ENCODE assay signal across 8 mouse cellular contexts in genomic region chr5:123573362-123573761, GRCm38 (mm10). TPM values are rescaled to one million over a fixed set of nuclear protein-coding genes. Genes with fewer than 3 reads are reported as not detected.
DNase-seq lines count a peak whose midpoint lies in the region; ATAC-seq and TF ChIP-seq lines count a peak whose summit lies in the region.

No protein-coding gene starts in this region.

- TF ChIP-seq POLR2A in myocyte (IDR thresholded peaks at IDR 0.05; ENCODE audit: insufficient read length, low read depth): no peak

- ATAC-seq in kidney, embryonic 14.5 days (ENCODE audit: low FRiP score, low TSS enrichment): peak; percentile 6; the same call in 1 of the 2 replicates
- ATAC-seq in embryonic facial prominence, embryonic 11.5 days (replicated peaks; ENCODE audit: insufficient number of reproducible peaks, low FRiP score, low TSS enrichment, low read depth): 0 out of 2 replicates have a peak, but pooled peaks have one; percentile 18
- 0 out of 2 replicates have a peak, but pooled peaks have one; percentile 29 for ATAC-seq in intestine, embryonic 14.5 days (replicated peaks; ENCODE audit: low FRiP score, low TSS enrichment, low read depth)

- H3K27me3 ChIP-seq in kidney, embryonic 14.5 days (ENCODE audit: control insufficient read depth, insufficient read depth, low read length): no peaks in the 10 kb centered on the region
- no peaks in the 10 kb centered on the region for H3K27me3 ChIP-seq in embryonic facial prominence, embryonic 11.5 days (ENCODE audit: control insufficient read depth, insufficient read depth, low read length)
- no peaks in the 10 kb centered on the region for H3K27me3 ChIP-seq in intestine, embryonic 14.5 days (replicated peaks; ENCODE audit: control insufficient read depth, insufficient read depth, low read length)
- no peaks in the 10 kb centered on the region for H3K27me3 ChIP-seq in myocyte (ENCODE audit: control insufficient read depth, insufficient read depth, insufficient read length)

- H3K4me1 ChIP-seq in kidney, embryonic 14.5 days (ENCODE audit: control insufficient read depth, insufficient read depth, low read length): peaks cover 7% of the 10 kb centered on the region
- H3K4me1 ChIP-seq in embryonic facial prominence, embryonic 11.5 days (ENCODE audit: control insufficient read depth, insufficient read depth, low read length): no peaks in the 10 kb centered on the region
- peaks cover 6% of the 10 kb centered on the region; the same call in 1 of the 2 replicates for H3K4me1 ChIP-seq in intestine, embryonic 14.5 days (replicated peaks; ENCODE audit: control insufficient read depth, insufficient read depth, low read length)

- WGBS in kidney, embryonic 14.5 days: 62% methylated on average over 8 of the region's 8 CpGs
- 65% methylated on average over 8 of the region's 8 CpGs for WGBS in embryonic facial prominence, embryonic 11.5 days
- WGBS in intestine, embryonic 14.5 days: 62% methylated on average over 8 of the region's 8 CpGs

- H3K9me3 ChIP-seq in kidney, embryonic 14.5 days (ENCODE audit: control insufficient read depth, low read length): no peaks in the 10 kb centered on the region
- H3K9me3 ChIP-seq in embryonic facial prominence, embryonic 11.5 days (replicated peaks; ENCODE audit: control insufficient read depth, low read length): no peaks in the 10 kb centered on the region
- H3K9me3 ChIP-seq in intestine, embryonic 14.5 days (ENCODE audit: control insufficient read depth, low read length): no peaks in the 10 kb centered on the region

- H3K4me2 ChIP-seq in kidney, embryonic 14.5 days (replicated peaks; ENCODE audit: low read depth, low read length): peak overlapping the region; percentile 92
- H3K4me2 ChIP-seq in embryonic facial prominence, embryonic 11.5 days (ENCODE audit: low read depth, low read length): peak overlapping the region; percentile 25; the same call in 1 of the 2 replicates
- H3K4me2 ChIP-seq in intestine, embryonic 14.5 days (ENCODE audit: low read length): peak overlapping the region; percentile 64
- peak overlapping the region; percentile 65 for H3K4me2 ChIP-seq in myocyte (ENCODE audit: low read depth)

- intact Hi-C loops in left cerebral cortex, postnatal 25 days (cut with DNase I): loop anchor here (5.0 kb wide), 1 partner anchor 34 kb away; no protein-coding TSS in a partner anchor

- H3ac ChIP-seq in myocyte (ENCODE audit: control insufficient read depth, insufficient read length): peak overlapping the region; percentile 79

- H3K4me3 ChIP-seq in kidney, embryonic 14.5 days (ENCODE audit: low read length): peak overlapping the region; percentile 99
- H3K4me3 ChIP-seq in embryonic facial prominence, embryonic 11.5 days (ENCODE audit: low read depth, low read length): peak overlapping the region; percentile 96
- H3K4me3 ChIP-seq in intestine, embryonic 14.5 days (ENCODE audit: low read depth, low read length): peak overlapping the region; percentile 94
- peak overlapping the region; percentile 43 for H3K4me3 ChIP-seq in myocyte

- H3K9ac ChIP-seq in kidney, embryonic 14.5 days (ENCODE audit: low read depth, low read length): no peak overlapping the region
- no peak overlapping the region for H3K9ac ChIP-seq in embryonic facial prominence, embryonic 11.5 days (replicated peaks; ENCODE audit: low read length)
- H3K9ac ChIP-seq in intestine, embryonic 14.5 days (ENCODE audit: low read length): no peak overlapping the region

- DNase-seq in kidney, postnatal 4 days: no peak
- peak; percentile 4 for DNase-seq in embryonic facial prominence, embryonic 11.5 days (ENCODE audit: low spot score)
- DNase-seq in intestine, embryonic 14.5 days (ENCODE audit: low spot score): peak; percentile 53
- no peak for DNase-seq in right cerebral cortex, postnatal 10 days (ENCODE audit: low spot score in 2 of 2)
- no peak for DNase-seq in urinary bladder, postnatal 25 days (ENCODE audit: low spot score)
- no peak for DNase-seq in left cerebral cortex, postnatal 25 days (ENCODE audit: low spot score in 2 of 2)

- no peak overlapping the region for H3K27ac ChIP-seq in kidney, embryonic 14.5 days (ENCODE audit: low read depth, low read length)
- no peak overlapping the region for H3K27ac ChIP-seq in embryonic facial prominence, embryonic 11.5 days (replicated peaks; ENCODE audit: low read depth, low read length)
- H3K27ac ChIP-seq in intestine, embryonic 14.5 days (ENCODE audit: low read depth): no peak overlapping the region

- H3K36me3 ChIP-seq in kidney, embryonic 14.5 days (ENCODE audit: control insufficient read depth, insufficient read depth, low read length): peaks cover 15% of the 10 kb centered on the region; the same call in 1 of the 2 replicates
- no peaks in the 10 kb centered on the region for H3K36me3 ChIP-seq in embryonic facial prominence, embryonic 11.5 days (replicated peaks; ENCODE audit: control insufficient read depth, insufficient read depth, low read depth, low read length)
- H3K36me3 ChIP-seq in intestine, embryonic 14.5 days (ENCODE audit: control insufficient read depth, insufficient read depth, low read length): peaks cover 27% of the 10 kb centered on the region
- H3K36me3 ChIP-seq in myocyte (ENCODE audit: control insufficient read depth, insufficient read depth): peaks cover 5% of the 10 kb centered on the region

- H3K79me2 ChIP-seq in myocyte (ENCODE audit: control insufficient read depth, insufficient read depth): peaks cover 4% of the 10 kb centered on the region

TF ChIP-seq in myocyte, 11 proteins besides CTCF, POLR2A, EP300 and RAD21:
- TF ChIP-seq MYOD1 (IDR thresholded peaks at IDR 0.05; ENCODE audit: control insufficient read depth in 1 of 3, insufficient read length in 2 of 3, low read depth in 2 of 3) (no peak), MAX (IDR thresholded peaks at IDR 0.05; ENCODE audit: low read depth) (no peak), POLR2AphosphoS2 (IDR thresholded peaks at IDR 0.05; ENCODE audit: insufficient read length, low read depth) (no peak), USF1 (IDR thresholded peaks at IDR 0.05; ENCODE audit: low read depth) (no peak), REST (IDR thresholded peaks at IDR 0.05; ENCODE audit: insufficient read depth, insufficient read length) (no peak), CEBPB (IDR thresholded peaks at IDR 0.05; ENCODE audit: insufficient read depth, poor library complexity, severe bottlenecking) (no peak), MYOG (IDR thresholded peaks at IDR 0.05; ENCODE audit: control insufficient read depth in 1 of 3, insufficient read depth in 1 of 3, insufficient read length in 2 of 3, low read depth in 2 of 3) (no peak), TCF3 (IDR thresholded peaks at IDR 0.05; ENCODE audit: insufficient read length, low read depth) (no peak), SRF (IDR thresholded peaks at IDR 0.05; ENCODE audit: control insufficient read depth, insufficient read length, low read depth) (no peak), TCF12 (IDR thresholded peaks at IDR 0.05; ENCODE audit: insufficient read depth, poor library complexity, severe bottlenecking) (no peak), E2F4 (IDR thresholded peaks at IDR 0.05; ENCODE audit: insufficient read depth) (no peak)

RNA-seq across cellular contexts. Expression of gene Vps33a, which starts 0.5 kb away (rescaled TPM):
- polyA plus RNA-seq in kidney, embryonic 14.5 days (2014; fragmentation: Nextera tagmentation; extraction: Ambion mirVana): 17.1 and 34.5 TPM in 2 replicates
- 27.9 and 31.6 TPM in 2 replicates for polyA plus RNA-seq in embryonic facial prominence, embryonic 11.5 days (2014; fragmentation: Nextera tagmentation; extraction: Ambion mirVana)
- polyA plus RNA-seq in intestine, embryonic 14.5 days (2014; fragmentation: Nextera tagmentation; extraction: Ambion mirVana): 28.9 and 29.9 TPM in 2 replicates
- polyA plus RNA-seq in myocyte (2012; fragmentation: generic; extraction: Trizol): 18.7 TPM
- total RNA-seq in left cerebral cortex, postnatal 25 days (2021): 10 to 100 TPM; 90.6 to 93.1 TPM

RNA-seq across cellular contexts. Expression of gene Gm49027, which starts 48.1 kb away (rescaled TPM):
- 0.34 and 0.49 TPM in 2 replicates for polyA plus RNA-seq in kidney, embryonic 14.5 days (2014; fragmentation: Nextera tagmentation; extraction: Ambion mirVana)
- polyA plus RNA-seq in embryonic facial prominence, embryonic 11.5 days (2014; fragmentation: Nextera tagmentation; extraction: Ambion mirVana): 0.48 and 0.75 TPM in 2 replicates
- 13.7 and 16.4 TPM in 2 replicates for polyA plus RNA-seq in intestine, embryonic 14.5 days (2014; fragmentation: Nextera tagmentation; extraction: Ambion mirVana)
- polyA plus RNA-seq in myocyte (2012; fragmentation: generic; extraction: Trizol): not detected
- total RNA-seq in left cerebral cortex, postnatal 25 days (2021): 1 to 10 TPM; 2.5 to 5.7 TPM

RNA-seq across cellular contexts. Expression of gene Diablo, which starts 49.4 kb away (rescaled TPM):
- polyA plus RNA-seq in kidney, embryonic 14.5 days (2014; fragmentation: Nextera tagmentation; extraction: Ambion mirVana): 113 and 118 TPM in 2 replicates
- polyA plus RNA-seq in embryonic facial prominence, embryonic 11.5 days (2014; fragmentation: Nextera tagmentation; extraction: Ambion mirVana): 136 and 145 TPM in 2 replicates
- polyA plus RNA-seq in intestine, embryonic 14.5 days (2014; fragmentation: Nextera tagmentation; extraction: Ambion mirVana): 107 and 121 TPM in 2 replicates
- 54.2 TPM for polyA plus RNA-seq in myocyte (2012; fragmentation: generic; extraction: Trizol)
- total RNA-seq in left cerebral cortex, postnatal 25 days (2021): 10 to 100 TPM; 29.9 to 32.4 TPM

Comparison
In these comparisons a context has a peak if more than half of its experiments do, and no peak if none do; other contexts are left out.
1. H3K4me2 ChIP-seq: peak in every context shown above with its lines; median percentile 92 in kidney, embryonic 14.5 days; 65 in myocyte; 64 in intestine, embryonic 14.5 days; 25 in embryonic facial prominence, embryonic 11.5 days.
2. H3K4me3 ChIP-seq: peak in every context shown above with its lines; median percentile 99 in kidney, embryonic 14.5 days; 96 in embryonic facial prominence, embryonic 11.5 days; 94 in intestine, embryonic 14.5 days; 43 in myocyte.
3. DNase-seq: peak in embryonic facial prominence, embryonic 11.5 days (single experiment) and intestine, embryonic 14.5 days (single experiment); none in kidney, postnatal 4 days (0 of 2), right cerebral cortex, postnatal 10 days (0 of 2), urinary bladder, postnatal 25 days (single experiment) and left cerebral cortex, postnatal 25 days (0 of 2).
4. Peak in every context shown above with its lines, with median percentiles within 50 percentile points of each other: ATAC-seq.